Mouse (Mus musculus) hematopoietic stem cell, adult 5-6 weeks (primary cell): ENCODE data around the gene Sptbn1. TPM values are rescaled to one million over a fixed set of nuclear protein-coding genes. Genes with fewer than 3 reads are reported as not detected.

ENCODE experiments used
- ATAC-seq, 2 experiments: fragments of 125-278 bp in 1 of 2; replicated peaks in 1 of 2; 2 replicates each; pipeline ENCODE4 v1.8.0; 2016 to 2017; ENCODE audit warnings: inconsistent platforms in 2 of 2, mild to moderate bottlenecking in 2 of 2, moderate number of reproducible peaks in 2 of 2, low read depth in 1 of 2, moderate TSS enrichment in 1 of 2; ENCODE audit not compliant: low FRiP score in 2 of 2, poor library complexity in 2 of 2, severe bottlenecking in 2 of 2, insufficient read depth in 1 of 2, low TSS enrichment in 1 of 2
- total RNA-seq: library from RNA; stranded (forward); fragments of 172-1452, 232-1000 nt; gene quantifications from 2 replicates; pipeline ENCODE4 v1.2.3, GENCODE M21; 2017

Gene Sptbn1
- total RNA-seq, 1 experiment from 2014 or later, result 173 TPM

DNA sequence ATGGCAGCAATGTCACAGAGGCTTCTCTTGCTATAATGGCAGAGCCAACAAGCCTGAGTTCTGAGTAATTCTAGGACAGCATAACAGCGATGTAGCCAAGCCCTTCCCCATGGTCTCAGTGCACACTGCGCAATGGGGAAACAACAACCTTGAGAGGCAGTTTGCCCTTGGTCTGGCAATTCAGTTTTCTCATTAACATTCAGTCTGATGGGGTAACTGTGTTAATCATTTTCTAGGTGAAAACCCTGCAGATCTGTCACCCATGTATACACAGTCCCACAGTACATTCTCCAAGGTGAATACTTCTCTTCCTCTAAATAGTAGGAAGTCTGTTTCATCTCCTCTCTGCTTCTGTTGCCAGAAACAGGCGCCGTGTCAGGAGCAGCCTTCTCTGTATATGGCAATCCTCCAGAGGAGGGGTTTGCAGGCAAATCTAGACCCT is 37.6 kb downstream of the Sptbn1 start:
- ATAC-seq, result no peak

DNA sequence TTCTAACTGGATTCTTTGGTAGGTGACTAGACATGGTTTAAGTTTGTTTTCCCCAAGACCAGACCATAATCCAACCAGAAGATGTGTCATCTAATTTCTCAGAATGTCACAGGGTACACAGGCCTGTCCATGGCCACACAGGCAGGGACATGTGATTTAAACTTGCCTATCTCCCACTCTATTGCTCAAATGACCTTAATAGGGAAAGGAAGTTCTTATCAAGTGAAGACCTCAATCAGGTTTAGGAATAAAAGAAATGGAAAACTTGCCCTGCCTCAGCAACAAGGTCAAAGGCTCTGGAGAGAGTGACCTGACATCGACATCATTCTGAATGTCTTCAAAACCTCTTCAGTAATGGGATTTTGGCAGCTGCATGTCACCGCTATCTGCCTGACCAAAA is 41.2 kb downstream of the Sptbn1 start:
- no peak for ATAC-seq

DNA sequence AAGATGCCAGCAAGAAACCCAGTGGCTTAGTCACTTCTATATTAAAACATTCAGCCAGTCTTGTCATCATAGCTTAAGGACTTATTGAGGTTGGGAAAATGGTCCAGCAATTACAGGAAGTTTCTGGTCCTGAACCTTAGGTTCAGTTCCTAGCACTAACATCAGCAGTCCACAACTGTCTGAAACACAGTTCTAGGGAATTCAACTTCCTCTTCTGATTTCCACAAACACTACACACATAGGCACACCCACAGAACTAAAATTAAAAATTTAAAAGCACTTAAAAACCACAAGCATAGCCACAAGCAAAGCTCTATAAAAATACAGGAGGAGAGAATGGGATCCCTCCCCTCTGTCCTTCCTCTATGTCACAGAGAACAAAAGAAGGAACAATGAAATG is 43.4 kb downstream of the Sptbn1 start:
- ATAC-seq, result peak; percentile 77 to 86

- ATAC-seq, result peak; percentile 82 to 83
These were observed 45.3 kb downstream of the Sptbn1 start for GRCm38 (mm10) chr11:30222636-30223035.

DNA sequence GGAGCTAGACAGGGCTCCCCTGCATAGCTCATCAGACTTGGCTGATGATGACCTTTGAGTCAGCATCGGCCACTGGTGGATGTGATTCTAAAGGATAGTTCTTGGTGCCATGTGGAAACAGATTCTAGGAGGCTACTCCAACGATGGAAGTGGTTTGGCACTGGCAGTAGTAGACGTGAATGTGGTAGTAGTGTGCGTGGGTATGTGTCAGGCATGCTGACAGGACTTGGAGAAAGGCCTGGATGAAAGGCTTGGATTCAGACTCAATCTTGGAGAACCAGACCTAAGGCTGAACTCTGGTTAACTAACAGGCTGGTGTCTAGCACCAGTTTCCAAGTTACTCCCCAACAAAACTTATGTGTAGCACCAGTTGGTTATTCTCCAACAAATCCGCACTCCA is 46.9 kb downstream of the Sptbn1 start:
- ATAC-seq, result no peak

DNA sequence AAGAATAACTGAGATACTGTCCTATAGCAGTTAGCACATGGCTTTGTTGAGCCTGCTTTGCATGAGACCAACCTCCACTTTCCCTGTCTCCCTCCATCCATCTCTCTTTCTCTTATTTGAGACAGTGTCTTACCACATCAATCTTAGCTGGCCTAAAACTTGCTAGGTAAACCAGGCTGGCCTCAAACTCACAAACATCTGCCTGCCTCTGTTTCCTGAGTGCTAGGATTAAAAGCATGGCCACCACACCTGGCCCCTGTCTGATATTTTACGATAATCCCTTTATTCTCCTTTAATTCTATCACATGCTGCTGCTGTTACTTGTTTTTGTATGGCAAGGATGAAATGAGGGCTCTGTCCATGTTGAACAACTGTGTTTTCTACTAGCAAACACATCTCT is 49.6 kb downstream of the Sptbn1 start:
- ATAC-seq, result no peak

GRCm38 (mm10) chr11:30217496-30217895 is 50.5 kb downstream of the Sptbn1 start:
- ATAC-seq, result no peak

DNA sequence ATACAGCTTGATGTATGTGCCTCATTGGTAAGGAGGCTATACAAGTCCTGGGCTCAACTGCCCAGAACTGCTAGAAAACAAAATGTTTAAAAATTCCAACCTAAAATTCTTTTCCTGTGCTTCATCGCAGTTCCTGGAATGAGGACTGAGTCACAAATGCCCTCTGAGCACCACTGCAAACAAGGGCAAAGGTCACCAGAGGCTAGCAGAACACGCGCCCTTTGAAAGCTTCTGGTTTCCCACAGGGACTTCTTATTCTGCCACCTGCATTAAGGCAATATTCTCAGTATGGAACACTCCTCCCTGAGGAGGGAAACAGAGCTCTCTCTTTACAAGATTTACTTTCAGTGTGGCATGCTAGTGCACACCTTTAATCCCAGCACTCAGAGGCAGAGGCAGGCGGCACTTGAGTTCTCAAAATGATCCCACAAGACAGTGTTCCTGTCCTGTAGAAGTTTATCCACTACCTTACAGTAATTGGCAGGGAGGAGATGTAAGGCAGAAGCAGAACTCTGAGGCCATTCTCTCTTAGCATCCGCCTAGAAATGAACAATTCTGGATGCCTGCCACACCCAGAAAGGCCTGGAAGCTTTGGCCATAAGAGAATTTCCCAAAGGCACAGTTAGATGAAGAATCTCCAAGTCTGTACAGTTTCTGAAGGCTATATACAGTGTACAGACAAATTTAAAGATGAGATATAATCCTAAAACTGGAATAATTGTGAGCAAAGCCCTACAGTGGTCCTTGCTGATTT is 56.1 kb downstream of the Sptbn1 start:
- ATAC-seq, result no peak

- ATAC-seq, result no peak
These were observed 56.8 kb downstream of the Sptbn1 start for GRCm38 (mm10) chr11:30211141-30211540.

GRCm38 (mm10) chr11:30210100-30210811 is 57.7 kb downstream of the Sptbn1 start:
- ATAC-seq, result no peak

GRCm38 (mm10) chr11:30209495-30209894 is 58.5 kb downstream of the Sptbn1 start:
- ATAC-seq, result no peak

GRCm38 (mm10) chr11:30204398-30204797 is 63.6 kb downstream of the Sptbn1 start:
- ATAC-seq, result no peak

DNA sequence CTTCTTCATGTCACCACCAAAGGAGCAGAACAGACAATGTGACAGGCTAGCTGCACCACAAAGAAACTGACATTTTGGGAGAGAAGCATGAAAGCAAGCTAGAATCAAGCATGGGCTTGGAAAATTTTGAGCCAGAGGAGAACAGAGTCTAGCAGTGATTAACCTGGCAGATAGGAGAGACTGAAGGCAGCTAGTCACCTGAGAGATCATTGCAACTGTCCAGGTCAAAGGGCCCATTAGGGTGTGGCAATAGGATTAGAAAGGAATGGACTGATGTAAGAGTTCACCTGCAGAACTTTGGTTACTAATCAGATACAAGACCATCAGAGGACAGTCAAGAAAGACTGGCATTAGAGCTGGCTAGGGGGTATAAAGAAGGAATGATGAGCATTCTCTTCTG is 67.6 kb downstream of the Sptbn1 start:
- ATAC-seq, result no peak

- peak; percentile 86 to 91 for ATAC-seq
These were observed 69.8 kb downstream of the Sptbn1 start for GRCm38 (mm10) chr11:30198091-30198675.

DNA sequence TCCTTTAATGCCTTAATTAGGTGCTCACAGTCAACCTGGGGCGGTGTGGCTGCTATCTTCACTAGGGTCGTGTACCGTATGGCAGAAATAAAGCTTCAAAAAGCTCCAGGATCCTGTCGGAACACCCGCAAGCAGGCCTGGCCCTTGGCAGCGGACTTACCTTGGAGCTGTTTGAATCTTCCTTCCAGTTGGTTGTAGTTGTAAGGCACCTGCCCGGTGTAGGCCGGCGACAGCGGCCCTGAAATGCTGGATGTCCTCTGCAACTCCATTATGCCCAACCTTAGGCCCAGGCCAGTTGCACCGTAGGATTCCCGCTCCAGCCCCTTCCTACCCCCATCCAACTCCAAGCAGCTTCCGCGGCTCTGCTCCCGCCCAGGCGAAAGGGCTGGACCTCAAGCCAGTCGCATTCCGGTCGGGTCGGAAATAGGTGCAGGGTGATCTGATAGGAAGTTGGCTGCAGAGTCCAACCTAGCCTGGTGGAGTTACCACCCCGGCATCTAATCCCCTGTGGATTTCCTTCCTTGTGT is 70.3 kb downstream of the Sptbn1 start:
- peak; percentile 65 to 70 for ATAC-seq

GRCm38 (mm10) chr11:30196368-30197070 is 71.5 kb downstream of the Sptbn1 start:
- no peak for ATAC-seq

GRCm38 (mm10) chr11:30195756-30196155 is 72.2 kb downstream of the Sptbn1 start:
- no peak for ATAC-seq

- no peak for ATAC-seq
These were observed 73.2 kb downstream of the Sptbn1 start for GRCm38 (mm10) chr11:30194800-30195199.
